ENCODE assay signal across 8 mouse cellular contexts in the genomic region with DNA sequence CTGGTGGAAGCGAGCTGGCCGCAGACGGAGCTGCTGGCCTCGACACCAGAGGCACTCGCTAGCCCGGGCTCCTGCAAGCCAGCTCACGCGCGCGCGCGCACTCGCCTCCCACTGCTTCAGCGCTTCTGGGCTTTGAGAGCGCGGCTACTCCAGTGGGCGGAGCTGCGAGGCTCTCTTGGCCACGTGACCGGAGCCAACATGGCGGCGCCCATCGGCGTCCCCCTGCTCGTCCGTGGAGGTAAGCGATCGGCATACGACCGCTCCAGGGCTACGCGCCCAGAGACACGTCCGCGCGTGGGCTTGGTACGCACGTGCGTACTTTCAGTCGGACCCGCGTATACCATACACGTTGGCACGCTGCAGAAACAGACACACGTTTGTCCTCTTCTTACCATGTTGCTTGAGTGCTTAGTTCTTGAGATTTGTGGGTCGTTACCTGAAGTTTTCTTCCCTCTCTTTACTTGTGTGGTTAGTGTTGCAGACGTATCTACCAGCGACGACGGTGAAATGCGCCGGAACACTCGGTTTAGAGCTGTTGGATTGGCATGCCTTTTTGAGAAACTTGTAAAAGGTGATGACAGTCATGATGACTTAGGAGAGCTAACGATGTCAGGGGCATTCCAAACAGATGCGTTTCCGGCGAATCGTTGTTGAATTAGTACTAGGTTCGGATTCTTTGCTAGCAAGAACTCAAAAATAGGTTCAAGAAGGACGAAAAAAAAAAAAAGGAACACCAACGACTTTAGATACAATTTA. TPM values are rescaled to one million over a fixed set of nuclear protein-coding genes. Genes with fewer than 3 reads are reported as not detected.
DNase-seq lines count a peak whose midpoint lies in the region; ATAC-seq and TF ChIP-seq lines count a peak whose summit lies in the region.

A gene (plus strand): TSS at position 116 of the 756 bp plus-strand sequence.

- H3K27me3 ChIP-seq in forebrain, embryonic 15.5 days, result no peaks in the 10 kb centered on the region

- no peak for TF ChIP-seq CTCF in lung, adult 2 months (IDR thresholded peaks at IDR 0.05; ENCODE audit: insufficient read depth, low read length)

- intact Hi-C loops in heart, postnatal 25 days (cut with DNase I), result loop anchor here (5.0 kb wide), 3 partner anchors 66 to 94 kb away; a partner anchor contains a TSS

- no peaks in the 10 kb centered on the region for H3K9me3 ChIP-seq in ES-E14 (ENCODE audit: control insufficient read depth, insufficient read depth, low read depth, low read length)
- H3K9me3 ChIP-seq in forebrain, embryonic 15.5 days, result no peaks in the 10 kb centered on the region

- H3K27ac ChIP-seq in ES-E14 (ENCODE audit: insufficient read depth, low read depth, low read length, poor library complexity, severe bottlenecking), result no peak within 1 kb of the TSS
- peak within 1 kb of the TSS; percentile 83 for H3K27ac ChIP-seq in forebrain, embryonic 15.5 days (replicated peaks)

- WGBS in forebrain, embryonic 15.5 days, result under 1% methylated on average over 61 of the region's 61 CpGs
- under 1% methylated on average over 61 of the region's 61 CpGs for whole genome bisulfite sequencing in lung, adult 2 months

- H3K36me3 ChIP-seq in ES-E14 (ENCODE audit: control insufficient read depth, insufficient read depth, low read length, poor library complexity, severe bottlenecking), result no peaks in the 10 kb centered on the region
- no peaks in the 10 kb centered on the region for H3K36me3 ChIP-seq in forebrain, embryonic 15.5 days

- in situ Hi-C loops in ES-E14 (cut with MboI; ENCODE audit: low sequenced_read_pairs in 2 of 2, unreplicated experiment in 2 of 2), result loop anchor here in 1 of 2 experiments (5.0 kb wide), 1 partner anchor 94 kb away; a partner anchor contains a TSS

- peak within 1 kb of the TSS; percentile 84 for H3K9ac ChIP-seq in ES-E14 (ENCODE audit: insufficient read depth, low read depth, low read length, poor library complexity, severe bottlenecking)
- peak within 1 kb of the TSS; percentile 65 for H3K9ac ChIP-seq in forebrain, embryonic 15.5 days (replicated peaks)

- peak; percentile 67; the same call in 1 of the 2 replicates for TF ChIP-seq POLR2A in lung, adult 2 months (IDR thresholded peaks at IDR 0.05; ENCODE audit: borderline replicate concordance, extremely low read depth, low read depth, low read length)

- peak within 1 kb of the TSS; percentile 77 to 90 for H3K4me3 ChIP-seq in ES-E14 (ENCODE audit: insufficient read depth in 1 of 2, low read depth in 1 of 2, low read length in 2 of 2, poor library complexity in 1 of 2, severe bottlenecking in 1 of 2)
- H3K4me3 ChIP-seq in forebrain, embryonic 15.5 days, result peak within 1 kb of the TSS; percentile 63
- peak within 1 kb of the TSS; percentile 96 for H3K4me3 ChIP-seq in lung, adult 2 months (replicated peaks; ENCODE audit: extremely low read depth, low read depth, low read length)

- ATAC-seq in forebrain, embryonic 15.5 days (replicated peaks), result peak; percentile 97
- peak; percentile 85 for ATAC-seq in neutrophil, adult 5-6 weeks (ENCODE audit: extremely low read depth, insufficient number of reproducible peaks, low FRiP score, poor library complexity, severe bottlenecking)

- peak; percentile 91 for DNase-seq in ES-E14 (ENCODE audit: low read depth, low spot score)
- DNase-seq in cerebellum, adult 11-12 months, result peak; percentile 97
- DNase-seq in heart, postnatal 25 days (ENCODE audit: low spot score), result peak; percentile 85
- DNase-seq in layer of hippocampus, adult 18-20 months (ENCODE audit: low spot score in 2 of 2), result peak; percentile 92 to 97
- peak; percentile 90 for DNase-seq in lung, adult 2 months
- DNase-seq in thymus, adult 18-20 months, result peak; percentile 88 to 89

- H3K4me2 ChIP-seq in forebrain, embryonic 15.5 days (replicated peaks), result peak within 1 kb of the TSS; percentile 76

- H3K4me1 ChIP-seq in ES-E14 (ENCODE audit: control insufficient read depth in 2 of 2, insufficient read depth in 2 of 2, low read length in 2 of 2, poor library complexity in 1 of 2), result 0 out of 4 replicates have a peak, but pooled peaks cover 0 to 2% of the 10 kb centered on the region in 2 experiments
- peaks cover 14% of the 10 kb centered on the region for H3K4me1 ChIP-seq in forebrain, embryonic 15.5 days
- H3K4me1 ChIP-seq in lung, adult 2 months (ENCODE audit: control insufficient read depth, insufficient read depth, low read length), result no peaks in the 10 kb centered on the region; the same call in 1 of the 2 replicates

TF ChIP-seq in ES-E14, 5 proteins besides CTCF, POLR2A, EP300 and RAD21:
- TF ChIP-seq CHD2 (IDR thresholded peaks at IDR 0.05; ENCODE audit: low read depth, low read length) (no peak), HCFC1 (IDR thresholded peaks at IDR 0.05; ENCODE audit: borderline replicate concordance, insufficient read depth, low read length) (peak; percentile 88)
TF ChIP-seq in ES-E14: peak in this region for 1.

RNA-seq across cellular contexts. Expression of the gene that starts here (rescaled TPM):
- 18.8 and 19.6 TPM in 2 replicates for total RNA-seq in ES-E14 (2012; rRNA removed)
- 37.9 and 40.6 TPM in 2 replicates for polyA plus RNA-seq in forebrain, embryonic 15.5 days (2015; fragmentation: Nextera tagmentation; extraction: Ambion mirVana)
- 10 to 100 TPM; 45.8 to 47.9 TPM for total RNA-seq in heart, postnatal 25 days (2021)
- 10 to 100 TPM; 23.1 to 23.3 TPM for total RNA-seq in layer of hippocampus, adult 18-20 months (2021)
- polyA plus RNA-seq in lung, adult 2 months (2012; rRNA removed), result 10.8 and 15.8 TPM in 2 replicates
- 23.6 and 24.2 TPM in 2 replicates for total RNA-seq in neutrophil, adult 5-6 weeks (2017)
